Mouse (Mus musculus) G1E (cell line): Measurements from ENCODE around the gene Eml3.

ENCODE experiments used
- CTCF ChIP-seq: IDR thresholded peaks from 2 replicates; pipeline ENCODE4 v1.5.1; 2012; ENCODE audit warnings: low read depth, low read length, inconsistent platforms, mixed read lengths
- GATA1 ChIP-seq: IDR thresholded peaks from 2 replicates; pipeline ENCODE4 v1.6.1; 2012; ENCODE audit warnings: borderline replicate concordance, low read length, inconsistent platforms, mixed read lengths
- TAL1 ChIP-seq: conservative IDR thresholded peaks from 2 replicates; pipeline ENCODE4 v1.6.1; 2012; ENCODE audit warnings: low read depth, low read length, inconsistent platforms, mixed read lengths

DNA sequence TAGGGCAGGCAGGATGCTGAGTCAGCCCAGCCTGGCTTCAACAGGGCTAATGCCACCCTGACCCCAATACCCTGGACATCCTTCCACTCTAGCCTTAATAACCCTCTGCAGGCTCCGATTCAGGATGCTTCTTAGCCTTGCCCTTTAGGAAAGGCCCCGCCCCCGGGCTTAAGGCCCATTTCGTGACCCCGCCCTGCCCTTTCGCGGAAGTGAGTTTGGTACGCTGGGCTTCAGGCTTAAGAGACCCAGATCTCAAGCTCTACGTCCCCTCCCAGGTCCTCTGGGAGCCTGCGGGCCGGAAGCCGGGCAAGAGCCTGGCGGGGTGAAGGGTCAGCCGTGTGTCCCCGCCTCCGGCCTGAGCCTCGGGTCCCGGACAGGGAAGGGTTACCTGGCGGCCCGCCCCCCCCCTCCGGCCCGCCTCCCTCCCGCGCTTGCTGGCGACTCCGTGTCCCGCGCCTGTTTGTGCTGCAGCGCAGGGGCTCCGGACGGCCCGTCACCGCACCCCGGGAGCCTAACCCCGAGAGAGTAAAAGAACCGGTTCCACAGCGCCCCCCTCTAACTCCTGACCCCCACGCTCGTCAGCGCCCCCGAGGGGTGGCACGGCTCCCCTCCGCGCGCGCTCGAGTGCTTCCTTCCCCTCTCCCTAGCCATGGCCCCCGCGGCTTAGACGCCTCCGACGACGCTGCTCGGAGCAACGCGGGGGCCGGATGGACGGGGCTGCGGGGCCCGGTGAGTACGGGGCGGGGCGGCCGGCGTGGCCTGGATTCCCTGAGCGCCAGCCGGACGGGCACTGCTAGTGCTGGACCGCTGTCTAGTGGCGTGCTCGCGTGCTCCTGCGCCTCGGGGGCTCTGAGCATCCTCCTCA lies at the start of gene Eml3, which contains the start of gene Rom1:
- TF ChIP-seq CTCF, result no peak
- no peak for TF ChIP-seq TAL1
- no peak for TF ChIP-seq GATA1
